Mouse (Mus musculus): ENCODE measurements around the gene Glipr1.
"Not testable (repeated sequence)": the region's sequence is repeated elsewhere in the genome, so short reads cannot be mapped to it uniquely, and the experiment has no call there.

Glipr1 gene

GRCm38 (mm10) chr10:112002544-112003215 is at the start of gene Glipr1:
Gene Glipr1, minus strand, starts transcription at chr10:112002631.
- DNase-seq = peak; percentile 28

- peak; percentile 5 for DNase-seq
These were observed 49.5 kb upstream of the Glipr1 start for GRCm38 (mm10) chr10:112051956-112052355.

- DNase-seq = no peak
These were observed 48.8 kb upstream of the Glipr1 start for GRCm38 (mm10) chr10:112051220-112051619.

- DNase-seq = not testable (repeated sequence)
These were observed 41.9 kb upstream of the Glipr1 start for GRCm38 (mm10) chr10:112044283-112044682.

- DNase-seq = not testable (repeated sequence)
These were observed 41.1 kb upstream of the Glipr1 start for GRCm38 (mm10) chr10:112043523-112043922.

- not testable (repeated sequence) for DNase-seq
These were observed 26.3 kb upstream of the Glipr1 start for GRCm38 (mm10) chr10:112028689-112029088.

GRCm38 (mm10) chr10:112023585-112023984 is 21.2 kb upstream of the Glipr1 start:
- no peak for DNase-seq

- not testable (repeated sequence) for DNase-seq
These were observed 7.1 kb upstream of the Glipr1 start for GRCm38 (mm10) chr10:112009511-112009910.

- DNase-seq = no peak
These were observed 493 bp downstream of the Glipr1 start for GRCm38 (mm10) chr10:112001756-112002520.

- no peak for DNase-seq
These were observed 1.1 kb downstream of the Glipr1 start for GRCm38 (mm10) chr10:112001350-112001749.

- no peak for DNase-seq
These were observed 1.9 kb downstream of the Glipr1 start for GRCm38 (mm10) chr10:112000568-112000967.

GRCm38 (mm10) chr10:111999765-112000164 is 2.7 kb downstream of the Glipr1 start:
- no peak for DNase-seq

- no peak for DNase-seq
These were observed 4.8 kb downstream of the Glipr1 start for GRCm38 (mm10) chr10:111997671-111998070.

- no peak for DNase-seq
These were observed 5.5 kb downstream of the Glipr1 start for GRCm38 (mm10) chr10:111996911-111997347.

GRCm38 (mm10) chr10:111996549-111996904 is 5.9 kb downstream of the Glipr1 start:
- DNase-seq = no peak

GRCm38 (mm10) chr10:111995803-111996548 is 6.5 kb downstream of the Glipr1 start:
- no peak for DNase-seq

GRCm38 (mm10) chr10:111986453-111986852 is 16.0 kb downstream of the Glipr1 start:
- DNase-seq = no peak

- DNase-seq = no peak
These were observed 19.4 kb downstream of the Glipr1 start for GRCm38 (mm10) chr10:111983070-111983469.

- peak; percentile 55 for DNase-seq
These were observed 24.8 kb downstream of the Glipr1 start for GRCm38 (mm10) chr10:111977584-111977983.

GRCm38 (mm10) chr10:111972542-111973361 is 29.7 kb downstream of the Glipr1 start, which contains the start of gene Krr1:
Gene Krr1, plus strand, starts transcription at chr10:111972664.
- DNase-seq = peak; percentile 93

- no peak for DNase-seq
These were observed 30.5 kb downstream of the Glipr1 start for GRCm38 (mm10) chr10:111971929-111972328.

GRCm38 (mm10) chr10:111966394-111966793 is 36.0 kb downstream of the Glipr1 start:
- no peak for DNase-seq
